Mouse (Mus musculus) thymus, postnatal 14 days (tissue): ENCODE measurements at regions not wholly inside any gene's neighbourhood (a gene's known extent, or its start where the extent isn't known, plus 50 kb on each side); places are given as distances from the start of the nearest gene placed in this dataset.

Source experiments
- DNase-seq: peaks from one replicate; pipeline ENCODE4 v3.0.0; 2021

- no peak for DNase-seq
These were observed 86.4 kb downstream of the Anapc4 start for GRCm38 (mm10) chr5:52920251-52920650.

GRCm38 (mm10) chr5:52920722-52921264 is 87.0 kb downstream of the Anapc4 start:
- DNase-seq: no peak

- DNase-seq: no peak
These were observed 91.2 kb downstream of the Anapc4 start for GRCm38 (mm10) chr5:52925006-52925405.

GRCm38 (mm10) chr5:52929690-52930089 is 95.9 kb downstream of the Anapc4 start:
- no peak for DNase-seq

- no peak for DNase-seq
These were observed 99.5 kb downstream of the Anapc4 start for GRCm38 (mm10) chr5:52933291-52933690.

GRCm38 (mm10) chr5:52937626-52938025 is 100.3 kb upstream of the Slc34a2 start:
- DNase-seq: no peak

- no peak for DNase-seq
These were observed 97.9 kb upstream of the Slc34a2 start for GRCm38 (mm10) chr5:52939994-52940393.

- DNase-seq: no peak
These were observed 97.2 kb upstream of the Slc34a2 start for GRCm38 (mm10) chr5:52940645-52941044.

GRCm38 (mm10) chr5:52953875-52954274 is 84.0 kb upstream of the Slc34a2 start:
- DNase-seq: no peak

GRCm38 (mm10) chr5:52954713-52955112 is 83.2 kb upstream of the Slc34a2 start:
- DNase-seq: no peak

GRCm38 (mm10) chr5:52964209-52964608 is 73.7 kb upstream of the Slc34a2 start:
- DNase-seq: no peak

- DNase-seq: no peak
These were observed 66.1 kb upstream of the Slc34a2 start for GRCm38 (mm10) chr5:52971811-52972210.

- DNase-seq: no peak
These were observed 64.9 kb upstream of the Slc34a2 start for GRCm38 (mm10) chr5:52973003-52973402.

GRCm38 (mm10) chr5:52975557-52976088 is 62.3 kb upstream of the Slc34a2 start:
- DNase-seq: no peak

- peak; percentile 11 for DNase-seq
These were observed 59.8 kb upstream of the Slc34a2 start for GRCm38 (mm10) chr5:52977826-52978687.

- no peak for DNase-seq
These were observed 58.4 kb upstream of the Slc34a2 start for GRCm38 (mm10) chr5:52979458-52979857.

- no peak for DNase-seq
These were observed 55.8 kb upstream of the Slc34a2 start for GRCm38 (mm10) chr5:52982056-52982455.

GRCm38 (mm10) chr5:52982741-52983140 is 55.1 kb upstream of the Slc34a2 start:
- no peak for DNase-seq
